Mouse (Mus musculus): ENCODE data around the gene Gpatch8. TPM values are rescaled to one million over a fixed set of nuclear protein-coding genes. Genes with fewer than 3 reads are reported as not detected.

Gpatch8 gene
- polyA plus RNA-seq, 1 experiment, result 17.3 TPM

GRCm38 (mm10) chr11:102440255-102440654 lies 115.9 kb downstream of the Gpatch8 start:
- no peaks in the 10 kb centered on the region for H3K4me1 ChIP-seq (ENCODE audit: control insufficient read depth, insufficient read depth, low read length)
- no peak overlapping the region for H3K4me3 ChIP-seq (replicated peaks; ENCODE audit: extremely low read depth, low read depth, low read length)
- TF ChIP-seq POLR2A (IDR thresholded peaks at IDR 0.05; ENCODE audit: borderline replicate concordance, extremely low read depth, low read depth, low read length) (no peak), CTCF (IDR thresholded peaks at IDR 0.05; ENCODE audit: insufficient read depth, low read length) (no peak)
- DNase-seq, result no peak
- WGBS, result 80% methylated on average over 8 of the region's 8 CpGs

- no peak for DNase-seq
- H3K4me1 ChIP-seq (ENCODE audit: control insufficient read depth, insufficient read depth, low read length), result no peaks in the 10 kb centered on the region
- WGBS, result 88% methylated on average over 14 of the region's 14 CpGs
- TF ChIP-seq POLR2A (IDR thresholded peaks at IDR 0.05; ENCODE audit: borderline replicate concordance, extremely low read depth, low read depth, low read length) (no peak), CTCF (IDR thresholded peaks at IDR 0.05; ENCODE audit: insufficient read depth, low read length) (no peak)
- H3K4me3 ChIP-seq (replicated peaks; ENCODE audit: extremely low read depth, low read depth, low read length), result no peak overlapping the region
Observed at GRCm38 (mm10) chr11:102439093-102440082, 116.8 kb downstream of the Gpatch8 start.

GRCm38 (mm10) chr11:102438212-102439092 lies 117.7 kb downstream of the Gpatch8 start:
- no peaks in the 10 kb centered on the region for H3K4me1 ChIP-seq (ENCODE audit: control insufficient read depth, insufficient read depth, low read length)
- DNase-seq, result peak; percentile 79
- 33% methylated on average over 77 of the region's 77 CpGs for WGBS
- H3K4me3 ChIP-seq (replicated peaks; ENCODE audit: extremely low read depth, low read depth, low read length), result peak overlapping the region; percentile 58
- TF ChIP-seq CTCF (IDR thresholded peaks at IDR 0.05; ENCODE audit: insufficient read depth, low read length) (peak; percentile 18; the same call in 1 of the 2 replicates), POLR2A (IDR thresholded peaks at IDR 0.05; ENCODE audit: borderline replicate concordance, extremely low read depth, low read depth, low read length) (no peak)

DNA sequence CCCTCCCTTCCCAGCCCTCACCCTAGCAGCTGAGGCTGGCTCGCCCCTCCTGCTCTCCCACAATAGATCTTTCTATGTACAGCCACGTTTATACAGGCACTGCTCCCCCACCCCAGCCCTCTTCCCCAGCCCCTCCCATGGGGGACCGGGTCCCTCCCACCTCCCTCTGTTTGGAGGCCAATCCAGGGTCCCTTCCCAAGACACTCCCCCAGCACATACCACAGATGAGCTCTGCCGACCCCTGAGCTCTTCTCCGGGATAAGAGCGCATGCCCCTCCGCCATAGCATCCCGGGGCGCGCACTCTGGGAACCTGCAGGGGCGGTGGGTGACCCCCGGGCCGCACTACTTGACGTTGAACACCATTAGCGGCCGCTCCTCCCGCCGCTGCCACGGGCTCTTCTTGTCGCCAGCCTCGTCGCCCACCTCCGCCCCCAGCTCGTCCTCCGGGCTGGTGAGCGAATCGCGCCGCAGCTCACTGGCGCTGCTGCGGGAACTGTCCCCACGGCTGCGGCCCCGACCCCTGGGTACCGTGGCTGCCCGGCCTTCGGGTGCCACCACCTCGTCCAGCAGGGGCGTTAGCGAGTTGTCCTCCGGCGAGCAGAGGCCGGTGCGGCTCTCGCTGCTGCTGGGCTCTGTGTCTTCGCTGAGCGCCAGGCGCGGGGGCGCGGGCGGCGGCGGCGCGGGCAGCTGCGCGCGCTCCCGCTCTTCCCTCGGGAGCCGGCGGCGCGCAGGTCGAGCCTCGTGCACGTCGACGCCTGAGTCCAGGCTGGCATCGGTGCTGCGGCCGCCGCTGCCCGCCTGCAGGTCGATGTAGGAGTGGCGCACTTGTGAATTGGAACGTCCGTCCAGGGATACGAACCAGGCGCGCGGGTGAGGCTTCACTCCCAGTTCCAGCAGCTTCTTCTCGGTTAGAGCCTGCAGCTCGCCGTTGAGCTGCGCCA lies 118.8 kb downstream of the Gpatch8 start:
- no peak for TF ChIP-seq CTCF (IDR thresholded peaks at IDR 0.05; ENCODE audit: insufficient read depth, low read length)
- TF ChIP-seq POLR2A (IDR thresholded peaks at IDR 0.05; ENCODE audit: borderline replicate concordance, extremely low read depth, low read depth, low read length), result no peak
- Histone ChIP-seq H3K4me1 (ENCODE audit: control insufficient read depth, insufficient read depth, low read length) (peaks cover 4% of the 10 kb centered on the region), H3K4me3 (replicated peaks; ENCODE audit: extremely low read depth, low read depth, low read length) (peak overlapping the region; percentile 58)
- WGBS, result 44% methylated on average over 87 of the region's 87 CpGs
- no peak for DNase-seq

DNA sequence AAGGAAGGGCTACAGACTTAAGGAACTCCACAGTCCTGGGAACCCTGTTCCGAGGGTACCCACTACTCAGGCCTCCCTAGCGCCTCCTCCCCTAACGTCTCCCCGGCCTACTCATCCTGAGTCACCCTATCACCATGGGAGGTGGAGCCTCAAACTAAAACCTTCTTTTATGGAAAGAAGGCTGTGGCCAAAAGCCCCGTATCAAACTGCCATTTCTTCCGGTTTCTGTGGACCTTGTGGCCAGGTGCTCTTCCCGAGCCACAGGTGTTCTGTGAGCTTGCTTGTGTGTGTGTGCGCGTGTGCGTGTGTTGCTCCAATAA lies 119.8 kb downstream of the Gpatch8 start:
- no peak overlapping the region for H3K4me3 ChIP-seq (replicated peaks; ENCODE audit: extremely low read depth, low read depth, low read length)
- no peak for DNase-seq
- 84% methylated on average over 10 of the region's 10 CpGs for WGBS
- H3K4me1 ChIP-seq (ENCODE audit: control insufficient read depth, insufficient read depth, low read length), result peaks cover 7% of the 10 kb centered on the region
- TF ChIP-seq POLR2A (IDR thresholded peaks at IDR 0.05; ENCODE audit: borderline replicate concordance, extremely low read depth, low read depth, low read length) (no peak), CTCF (IDR thresholded peaks at IDR 0.05; ENCODE audit: insufficient read depth, low read length) (no peak)

GRCm38 (mm10) chr11:102435754-102436470 lies 120.3 kb downstream of the Gpatch8 start:
- 88% methylated on average over 18 of the region's 18 CpGs for WGBS
- DNase-seq, result no peak
- Histone ChIP-seq H3K4me3 (replicated peaks; ENCODE audit: extremely low read depth, low read depth, low read length) (no peak overlapping the region), H3K4me1 (ENCODE audit: control insufficient read depth, insufficient read depth, low read length) (peaks cover 11% of the 10 kb centered on the region)
- TF ChIP-seq CTCF (IDR thresholded peaks at IDR 0.05; ENCODE audit: insufficient read depth, low read length), result no peak
- no peak for TF ChIP-seq POLR2A (IDR thresholded peaks at IDR 0.05; ENCODE audit: borderline replicate concordance, extremely low read depth, low read depth, low read length)

GRCm38 (mm10) chr11:102434816-102435705 lies 121.1 kb downstream of the Gpatch8 start:
- 90% methylated on average over 11 of the region's 11 CpGs for WGBS
- TF ChIP-seq POLR2A (IDR thresholded peaks at IDR 0.05; ENCODE audit: borderline replicate concordance, extremely low read depth, low read depth, low read length), result no peak
- no peak for TF ChIP-seq CTCF (IDR thresholded peaks at IDR 0.05; ENCODE audit: insufficient read depth, low read length)
- no peak for DNase-seq
- H3K4me3 ChIP-seq (replicated peaks; ENCODE audit: extremely low read depth, low read depth, low read length), result no peak overlapping the region
- peaks cover 11% of the 10 kb centered on the region for H3K4me1 ChIP-seq (ENCODE audit: control insufficient read depth, insufficient read depth, low read length)

Data from lung, adult 2 months (tissue).